Mouse (Mus musculus) ES-Bruce4 (cell line): Measurements from ENCODE around the gene Eef1akmt2.

Experiments
- CTCF ChIP-seq: IDR thresholded peaks from one replicate; pipeline ENCODE4 v1.8.1; 2011; ENCODE audit warnings: low read depth, low read length
- EP300 ChIP-seq: IDR thresholded peaks from 2 replicates; pipeline ENCODE4 v1.6.1; 2011; ENCODE audit warnings: low read depth, low read length; ENCODE audit not compliant: insufficient read depth
- POLR2A ChIP-seq: IDR thresholded peaks from one replicate; pipeline ENCODE4 v1.8.1; 2011; ENCODE audit warnings: low read length; ENCODE audit not compliant: insufficient read depth

GRCm38 (mm10) chr7:132859042-132859958 is 6.8 kb upstream of the Eef1akmt2 start, which contains the start of gene Abraxas2:
- TF ChIP-seq POLR2A (no peak), CTCF (no peak), EP300 (no peak)
